Mouse (Mus musculus): ENCODE data around the gene Mid1. TPM values are rescaled to one million over a fixed set of nuclear protein-coding genes. Genes with fewer than 3 reads are reported as not detected.
"Not testable (repeated sequence)": the region's sequence is repeated elsewhere in the genome, so short reads cannot be mapped to it uniquely, and the experiment has no call there.

Mid1 gene
- polyA plus RNA-seq, 1 experiment: 8.8 TPM

GRCm38 (mm10) chrX:169999226-169999883 lies 314.4 kb downstream of the Mid1 start:
- not testable (repeated sequence) for H3K4me3 ChIP-seq (ENCODE audit: insufficient read depth, low read depth, low read length); H3K36me3 ChIP-seq (ENCODE audit: control insufficient read depth, insufficient read depth, low read length); H3K4me1 ChIP-seq (ENCODE audit: control insufficient read depth, insufficient read depth, low read length); H3K27me3 ChIP-seq (replicated peaks; ENCODE audit: control insufficient read depth, insufficient read depth, low read length); H3K27ac ChIP-seq (ENCODE audit: insufficient read depth, low read depth, low read length)
- 41% methylated on average over 6 of the region's 11 CpGs for WGBS
- peak; percentile 59 for DNase-seq

- not testable (repeated sequence) for H3K27ac ChIP-seq (ENCODE audit: insufficient read depth, low read depth, low read length); H3K27me3 ChIP-seq (replicated peaks; ENCODE audit: control insufficient read depth, insufficient read depth, low read length); DNase-seq; H3K4me1 ChIP-seq (ENCODE audit: control insufficient read depth, insufficient read depth, low read length); H3K36me3 ChIP-seq (ENCODE audit: control insufficient read depth, insufficient read depth, low read length); H3K4me3 ChIP-seq (ENCODE audit: insufficient read depth, low read depth, low read length)
- WGBS: no CpG with 5 or more reads among the region's 3 CpGs
Observed at GRCm38 (mm10) chrX:169999912-170000641, 315.1 kb downstream of the Mid1 start.

GRCm38 (mm10) chrX:170000642-170001387 lies 315.8 kb downstream of the Mid1 start:
- H3K36me3 ChIP-seq (ENCODE audit: control insufficient read depth, insufficient read depth, low read length); H3K4me3 ChIP-seq (ENCODE audit: insufficient read depth, low read depth, low read length); H3K27me3 ChIP-seq (replicated peaks; ENCODE audit: control insufficient read depth, insufficient read depth, low read length); H3K27ac ChIP-seq (ENCODE audit: insufficient read depth, low read depth, low read length); H3K4me1 ChIP-seq (ENCODE audit: control insufficient read depth, insufficient read depth, low read length); DNase-seq: not testable (repeated sequence)
- WGBS: 49% methylated on average over 5 of the region's 6 CpGs

GRCm38 (mm10) chrX:170001388-170001695 lies 316.3 kb downstream of the Mid1 start:
- not testable (repeated sequence) for H3K27ac ChIP-seq (ENCODE audit: insufficient read depth, low read depth, low read length); H3K27me3 ChIP-seq (replicated peaks; ENCODE audit: control insufficient read depth, insufficient read depth, low read length); H3K4me3 ChIP-seq (ENCODE audit: insufficient read depth, low read depth, low read length); H3K4me1 ChIP-seq (ENCODE audit: control insufficient read depth, insufficient read depth, low read length); DNase-seq; H3K36me3 ChIP-seq (ENCODE audit: control insufficient read depth, insufficient read depth, low read length)
- WGBS: 82% methylated on average over 1 of the region's 12 CpGs

- DNase-seq; H3K36me3 ChIP-seq (ENCODE audit: control insufficient read depth, insufficient read depth, low read length); H3K4me1 ChIP-seq (ENCODE audit: control insufficient read depth, insufficient read depth, low read length); H3K4me3 ChIP-seq (ENCODE audit: insufficient read depth, low read depth, low read length); H3K27ac ChIP-seq (ENCODE audit: insufficient read depth, low read depth, low read length); H3K27me3 ChIP-seq (replicated peaks; ENCODE audit: control insufficient read depth, insufficient read depth, low read length): not testable (repeated sequence)
- WGBS: 70% methylated on average over 17 of the region's 18 CpGs
Observed at GRCm38 (mm10) chrX:170002510-170003197, 317.7 kb downstream of the Mid1 start.

GRCm38 (mm10) chrX:170003536-170003935 lies 318.5 kb downstream of the Mid1 start:
- H3K4me3 ChIP-seq (ENCODE audit: insufficient read depth, low read depth, low read length); H3K27me3 ChIP-seq (replicated peaks; ENCODE audit: control insufficient read depth, insufficient read depth, low read length); H3K36me3 ChIP-seq (ENCODE audit: control insufficient read depth, insufficient read depth, low read length); H3K4me1 ChIP-seq (ENCODE audit: control insufficient read depth, insufficient read depth, low read length); DNase-seq; H3K27ac ChIP-seq (ENCODE audit: insufficient read depth, low read depth, low read length): not testable (repeated sequence)
- WGBS: 7% methylated on average over 1 of the region's 1 CpGs

GRCm38 (mm10) chrX:170004236-170004635 lies 319.2 kb downstream of the Mid1 start:
- not testable (repeated sequence) for H3K27ac ChIP-seq (ENCODE audit: insufficient read depth, low read depth, low read length); H3K27me3 ChIP-seq (replicated peaks; ENCODE audit: control insufficient read depth, insufficient read depth, low read length); H3K4me1 ChIP-seq (ENCODE audit: control insufficient read depth, insufficient read depth, low read length); DNase-seq; H3K36me3 ChIP-seq (ENCODE audit: control insufficient read depth, insufficient read depth, low read length); H3K4me3 ChIP-seq (ENCODE audit: insufficient read depth, low read depth, low read length)
- WGBS: no CpG with 5 or more reads among the region's 2 CpGs

GRCm38 (mm10) chrX:170004793-170005192 lies 319.8 kb downstream of the Mid1 start:
- not testable (repeated sequence) for H3K4me3 ChIP-seq (ENCODE audit: insufficient read depth, low read depth, low read length); H3K27ac ChIP-seq (ENCODE audit: insufficient read depth, low read depth, low read length); H3K36me3 ChIP-seq (ENCODE audit: control insufficient read depth, insufficient read depth, low read length); DNase-seq; H3K4me1 ChIP-seq (ENCODE audit: control insufficient read depth, insufficient read depth, low read length); H3K27me3 ChIP-seq (replicated peaks; ENCODE audit: control insufficient read depth, insufficient read depth, low read length)
- 51% methylated on average over 4 of the region's 5 CpGs for WGBS

GRCm38 (mm10) chrX:170005194-170005593 lies 320.2 kb downstream of the Mid1 start:
- not testable (repeated sequence) for H3K36me3 ChIP-seq (ENCODE audit: control insufficient read depth, insufficient read depth, low read length); H3K4me1 ChIP-seq (ENCODE audit: control insufficient read depth, insufficient read depth, low read length); H3K27me3 ChIP-seq (replicated peaks; ENCODE audit: control insufficient read depth, insufficient read depth, low read length); H3K27ac ChIP-seq (ENCODE audit: insufficient read depth, low read depth, low read length); H3K4me3 ChIP-seq (ENCODE audit: insufficient read depth, low read depth, low read length)
- DNase-seq: peak; percentile 38
- WGBS: 35% methylated on average over 13 of the region's 13 CpGs

- not testable (repeated sequence) for H3K36me3 ChIP-seq (ENCODE audit: control insufficient read depth, insufficient read depth, low read length); H3K27ac ChIP-seq (ENCODE audit: insufficient read depth, low read depth, low read length); DNase-seq; H3K4me1 ChIP-seq (ENCODE audit: control insufficient read depth, insufficient read depth, low read length); H3K27me3 ChIP-seq (replicated peaks; ENCODE audit: control insufficient read depth, insufficient read depth, low read length); H3K4me3 ChIP-seq (ENCODE audit: insufficient read depth, low read depth, low read length)
- WGBS: 23% methylated on average over 1 of the region's 1 CpGs
Observed at GRCm38 (mm10) chrX:170005695-170006297, 320.8 kb downstream of the Mid1 start.

All from kidney, adult 2 months (tissue).